Mouse (Mus musculus) thymus, postnatal 14 days (tissue): ENCODE data around the gene Kcnip2.

Source experiments
- DNase-seq: peaks from one replicate; pipeline ENCODE4 v3.0.0; 2021

Gene Kcnip2

DNA sequence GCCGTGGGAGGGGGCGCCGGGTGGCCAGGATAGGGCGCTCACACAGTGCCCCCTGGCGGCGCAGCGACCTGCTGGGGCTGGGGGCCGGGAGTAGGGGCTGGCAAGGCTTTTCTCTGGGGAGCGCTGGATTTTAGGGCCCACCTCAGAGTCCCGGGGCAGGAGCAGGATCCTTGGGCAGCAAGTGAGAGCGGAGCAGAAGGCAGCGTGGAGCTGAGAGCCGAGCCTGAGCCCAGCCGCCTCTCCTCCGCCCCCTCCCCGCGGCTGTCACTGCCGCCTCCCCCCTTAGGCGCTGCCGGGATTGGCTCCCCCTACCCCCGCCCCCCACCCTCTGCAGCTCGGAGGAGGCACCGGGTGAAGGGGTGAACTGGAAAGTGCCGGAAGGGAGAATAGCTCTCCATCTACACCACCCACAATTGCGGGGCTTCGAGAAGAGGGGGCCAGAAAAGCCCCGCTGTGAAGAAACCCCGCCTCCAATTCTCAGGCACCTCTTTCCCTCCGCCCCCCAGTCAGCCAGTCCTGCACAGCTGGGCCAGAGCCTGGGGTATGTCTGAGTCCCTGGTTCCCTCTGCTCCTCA lies at the start of gene Kcnip2:
Gene Kcnip2 (minus strand): TSS at position 231 of the 575 bp plus-strand sequence.
- peak; percentile 75 for DNase-seq

GRCm38 (mm10) chr19:45855284-45855920 lies 39.5 kb upstream of the Kcnip2 start:
- peak; percentile 6 for DNase-seq

- peak; percentile 75 for DNase-seq
Observed at GRCm38 (mm10) chr19:45854521-45854920, 38.7 kb upstream of the Kcnip2 start.

DNA sequence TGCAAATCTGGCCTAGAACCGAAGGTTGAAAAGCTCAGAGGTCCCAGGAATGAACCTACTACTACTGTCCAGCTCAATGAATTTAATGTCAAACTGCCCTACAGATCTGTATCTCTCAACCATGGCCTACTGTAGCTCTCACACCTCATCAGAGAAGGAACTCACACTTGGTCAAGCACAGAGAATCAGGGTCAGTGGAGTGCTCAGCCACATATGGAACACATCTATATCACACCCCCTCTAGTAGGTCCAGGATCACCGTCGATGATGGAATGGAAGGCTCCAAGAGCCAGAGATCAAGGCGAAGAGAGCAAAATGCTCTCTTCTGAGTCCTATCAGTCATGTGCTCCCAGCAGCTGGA lies 31.9 kb upstream of the Kcnip2 start:
- no peak for DNase-seq

DNA sequence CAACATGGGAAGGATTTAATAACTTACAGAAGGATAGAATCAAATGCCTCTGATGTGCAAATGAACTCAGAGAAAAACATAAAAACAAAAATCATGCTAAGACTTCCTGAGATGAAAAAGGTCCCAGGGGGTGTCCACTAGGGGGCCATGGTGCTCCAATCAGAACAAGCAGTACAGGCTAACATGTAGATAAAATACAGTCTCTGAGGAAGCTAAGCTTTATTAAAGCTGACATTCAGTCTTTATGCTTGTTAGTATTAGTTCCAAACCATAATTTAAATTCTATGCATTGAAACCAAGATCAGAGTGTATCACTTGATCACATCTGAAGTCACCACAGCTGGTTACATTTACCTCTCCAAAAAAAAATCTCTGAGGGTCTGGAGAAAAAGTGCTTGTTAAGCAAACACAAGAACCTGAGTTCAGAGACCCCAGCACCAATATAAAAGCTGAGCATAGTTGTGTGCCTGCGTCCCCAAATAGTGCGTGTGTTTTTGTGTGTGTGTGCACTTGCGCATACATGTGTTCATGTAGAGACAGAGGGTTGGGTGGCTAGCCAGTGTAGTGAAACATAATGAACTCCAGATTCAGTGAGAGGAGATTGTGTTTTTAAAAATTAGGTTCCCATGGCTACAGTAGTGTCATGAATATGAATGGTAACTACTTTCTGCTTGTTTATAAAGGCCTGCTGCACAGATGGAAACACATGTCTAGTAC lies 31.3 kb upstream of the Kcnip2 start:
- DNase-seq: peak; percentile 57

- DNase-seq: no peak
Observed at GRCm38 (mm10) chr19:45844209-45844608, 28.3 kb upstream of the Kcnip2 start.

GRCm38 (mm10) chr19:45843424-45843823 lies 27.6 kb upstream of the Kcnip2 start:
- DNase-seq: peak; percentile 76

- DNase-seq: no peak
Observed at GRCm38 (mm10) chr19:45837050-45837994, 21.5 kb upstream of the Kcnip2 start.

GRCm38 (mm10) chr19:45835490-45835889 lies 19.6 kb upstream of the Kcnip2 start:
- DNase-seq: no peak

GRCm38 (mm10) chr19:45833665-45834064 lies 17.8 kb upstream of the Kcnip2 start:
- DNase-seq: no peak

DNA sequence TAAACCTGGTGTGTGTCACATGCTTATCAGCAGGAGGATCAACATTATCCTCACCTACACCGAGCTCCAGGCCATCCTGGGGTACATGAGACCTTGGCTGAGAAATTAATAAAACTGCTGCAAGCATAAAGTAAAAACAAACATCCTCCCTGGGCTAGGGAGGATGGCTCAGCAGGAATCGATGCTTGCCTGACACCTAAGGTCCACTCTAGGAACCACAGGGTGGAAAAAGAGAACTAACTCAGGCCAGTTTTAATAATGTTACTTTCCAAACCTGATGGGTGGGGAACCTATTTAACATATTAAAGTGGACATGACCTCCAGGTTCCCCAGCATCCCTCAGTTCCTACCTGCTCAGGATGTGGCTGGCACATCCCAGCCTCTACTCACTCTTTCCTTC lies 14.8 kb upstream of the Kcnip2 start:
- no peak for DNase-seq

GRCm38 (mm10) chr19:45827736-45828135 lies 11.9 kb upstream of the Kcnip2 start:
- no peak for DNase-seq

DNA sequence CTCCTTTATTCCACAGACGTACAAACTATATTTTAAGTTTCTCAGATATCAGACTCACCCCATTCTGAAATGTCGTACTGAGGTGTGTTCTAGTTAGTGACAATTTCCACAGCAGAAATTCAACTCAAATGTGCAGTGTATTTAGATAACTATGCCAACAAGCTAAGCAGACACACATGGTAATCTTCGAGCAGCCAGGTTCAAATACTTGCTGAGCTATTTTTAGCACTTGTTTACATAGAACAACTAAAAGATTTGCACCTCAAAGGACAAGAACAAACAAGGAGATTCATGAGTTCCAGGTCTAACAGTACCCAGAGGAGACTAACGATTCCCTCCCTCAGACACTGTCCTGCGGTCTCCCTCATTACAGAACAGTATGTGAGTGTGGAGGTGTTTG lies 11.3 kb upstream of the Kcnip2 start:
- no peak for DNase-seq

DNA sequence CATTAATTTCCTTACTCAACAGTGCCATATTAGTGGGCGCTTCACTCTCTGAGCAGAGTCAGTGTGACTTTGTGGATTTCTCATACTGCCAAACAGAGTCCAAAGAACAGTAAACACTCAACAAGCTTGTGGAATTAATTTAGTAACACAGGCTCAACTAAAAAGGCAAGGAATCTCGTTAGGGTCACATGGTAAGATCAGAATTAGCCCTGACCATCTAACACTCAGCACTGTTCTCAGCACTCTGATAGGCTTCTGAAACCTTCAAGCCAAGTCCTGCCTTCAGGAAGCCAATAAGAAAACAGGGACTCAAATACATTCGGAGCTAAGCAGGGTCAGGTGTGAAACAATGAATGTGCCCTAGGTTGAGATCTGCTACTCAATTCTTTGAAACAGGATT lies 10.3 kb upstream of the Kcnip2 start:
- no peak for DNase-seq

- DNase-seq: no peak
Observed at GRCm38 (mm10) chr19:45821832-45822231, 6.0 kb upstream of the Kcnip2 start.

- no peak for DNase-seq
Observed at GRCm38 (mm10) chr19:45817816-45818490, 2.1 kb upstream of the Kcnip2 start.

DNA sequence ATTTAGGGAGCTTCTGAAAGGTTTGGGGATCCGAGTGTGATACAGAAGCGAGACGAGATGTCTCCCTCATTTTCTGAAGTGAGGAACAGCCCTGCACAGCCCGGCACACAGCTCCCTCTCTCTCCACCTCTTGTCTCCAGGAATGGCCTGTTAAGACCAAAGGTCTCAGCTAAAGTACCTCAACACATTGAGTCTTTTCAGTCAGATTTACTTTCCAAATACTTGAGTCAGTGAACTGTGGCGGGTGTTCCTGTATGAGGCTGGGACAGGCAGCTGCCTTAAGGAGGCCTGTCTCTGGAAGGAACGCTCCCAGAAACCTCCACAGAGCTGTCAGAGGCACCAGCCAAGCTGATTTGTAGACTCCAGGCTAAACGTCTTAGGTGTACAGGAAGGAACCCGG lies 866 bp upstream of the Kcnip2 start:
- DNase-seq: no peak

- DNase-seq: no peak
Observed at GRCm38 (mm10) chr19:45815170-45815569, 691 bp downstream of the Kcnip2 start.

DNA sequence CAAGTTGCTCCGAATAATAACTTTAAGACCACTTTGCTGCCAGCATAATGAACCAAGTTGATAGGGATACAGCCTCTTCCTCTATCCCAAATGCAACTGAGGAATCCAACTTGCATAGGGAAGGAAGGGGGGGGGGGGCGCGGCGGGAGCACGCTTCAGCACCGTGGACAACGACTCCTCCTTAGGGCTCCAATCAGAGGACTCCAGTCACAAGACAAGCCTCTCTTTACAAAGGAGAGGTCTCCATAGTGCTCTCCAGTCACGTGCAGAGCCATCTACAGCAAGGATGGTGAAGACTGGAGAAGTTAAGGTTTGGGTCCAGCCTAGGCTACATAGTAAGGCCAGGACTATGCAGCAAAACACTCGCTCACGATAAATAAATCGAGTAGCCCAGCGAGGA lies 2.1 kb downstream of the Kcnip2 start:
- no peak for DNase-seq

DNA sequence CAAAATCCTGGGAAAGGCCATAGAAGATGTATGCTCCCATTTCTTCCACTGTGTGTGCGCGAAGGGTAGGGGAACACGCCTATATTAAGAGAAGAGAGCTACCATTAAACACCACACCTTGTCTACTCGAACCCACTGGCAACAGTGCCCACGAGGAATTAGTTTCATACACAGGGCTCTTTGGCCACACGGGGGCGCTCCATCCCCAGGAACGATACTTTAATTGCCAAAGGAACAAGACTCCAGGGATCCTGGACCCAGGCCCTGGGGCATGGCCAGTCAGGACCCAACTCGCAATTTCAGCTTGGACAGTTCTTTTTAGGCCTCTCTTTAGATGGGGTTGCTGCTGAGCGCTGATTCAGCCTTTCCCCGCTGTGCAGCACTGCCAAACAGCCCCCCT lies 2.6 kb downstream of the Kcnip2 start:
- peak; percentile 87 for DNase-seq

DNA sequence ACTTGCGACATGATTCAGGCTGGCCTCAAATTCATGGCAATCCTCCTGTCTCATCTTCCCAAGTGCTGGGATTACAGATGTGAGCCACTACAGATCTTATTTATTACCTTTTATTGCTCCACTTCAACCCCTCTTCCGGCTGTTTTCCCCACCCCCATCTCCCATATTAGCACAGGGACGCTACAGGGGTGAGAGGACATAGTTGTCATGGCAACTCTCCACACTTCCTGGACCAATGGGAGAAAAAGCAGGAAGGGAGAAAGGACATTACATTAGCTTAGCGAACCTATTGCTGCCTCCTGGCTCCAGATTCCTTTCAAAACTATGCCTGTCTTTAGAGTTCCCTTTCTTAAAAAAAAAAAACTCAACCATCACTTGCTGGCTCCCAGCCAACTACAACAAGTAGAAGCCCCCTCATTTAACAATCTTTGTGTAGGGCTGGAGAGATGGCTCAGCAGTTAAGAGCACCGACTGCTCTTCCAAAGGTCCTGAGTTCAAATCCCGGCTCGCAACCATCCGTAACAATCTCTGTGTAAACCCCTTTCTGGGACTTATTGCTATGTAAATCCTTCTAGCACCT lies 3.1 kb downstream of the Kcnip2 start:
- no peak for DNase-seq

- DNase-seq: peak; percentile 73
Observed at GRCm38 (mm10) chr19:45812115-45812514, 3.7 kb downstream of the Kcnip2 start.
